Mouse (Mus musculus): ENCODE results near the gene Prkd2. TPM values are rescaled to one million over a fixed set of nuclear protein-coding genes. Genes with fewer than 3 reads are reported as not detected.
A peak's percentile ranks its signal among the peaks of the same experiment; 100 is the strongest.

Gene Prkd2
- total RNA-seq, 2 experiments from 2014 or later = 16.9 to 17.2 TPM

DNA sequence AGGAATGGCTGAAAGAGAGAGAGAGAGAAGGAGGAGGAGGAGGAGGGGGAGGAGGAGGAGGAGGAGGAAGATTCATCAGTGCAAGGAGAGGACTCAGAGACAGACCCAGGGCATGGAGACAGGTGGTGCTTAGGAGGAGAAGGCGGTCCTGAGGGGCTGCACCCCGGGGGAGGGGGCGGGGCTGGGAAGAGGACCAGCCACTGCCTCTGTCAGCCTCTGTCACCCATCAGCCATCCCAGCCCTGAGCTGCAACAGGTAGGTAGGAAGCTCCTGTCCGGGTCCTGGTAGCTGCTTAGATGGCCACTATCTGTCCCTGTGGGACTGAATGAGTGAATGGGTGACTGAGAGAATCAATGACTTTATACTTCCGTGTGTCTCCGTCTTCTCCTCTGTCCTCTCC, 50.9 kb downstream of the Prkd2 start:
- DNase-seq = no peak

GRCm38 (mm10) chr7:16894279-16894678, 51.6 kb downstream of the Prkd2 start:
- DNase-seq = no peak

DNA sequence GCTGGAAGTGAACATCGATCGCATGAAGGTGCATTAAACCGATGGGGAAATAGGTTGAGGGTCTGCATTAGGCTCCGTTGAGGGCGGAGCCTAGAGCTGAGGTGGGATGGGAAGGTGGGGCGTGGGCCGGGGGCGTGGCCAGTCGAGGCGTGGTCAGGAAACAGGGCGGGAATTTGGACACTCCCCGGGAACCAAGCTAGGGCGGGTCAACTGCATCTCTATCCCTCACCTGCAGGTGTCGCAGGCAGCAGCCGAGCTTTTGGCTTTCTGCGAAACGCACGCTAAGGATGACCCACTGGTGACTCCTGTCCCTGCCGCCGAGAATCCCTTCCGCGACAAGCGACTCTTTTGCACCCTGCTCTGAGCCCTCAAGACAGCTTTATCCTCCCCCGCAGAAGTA, 52.3 kb downstream of the Prkd2 start:
- peak; percentile 81 to 85 for DNase-seq

DNA sequence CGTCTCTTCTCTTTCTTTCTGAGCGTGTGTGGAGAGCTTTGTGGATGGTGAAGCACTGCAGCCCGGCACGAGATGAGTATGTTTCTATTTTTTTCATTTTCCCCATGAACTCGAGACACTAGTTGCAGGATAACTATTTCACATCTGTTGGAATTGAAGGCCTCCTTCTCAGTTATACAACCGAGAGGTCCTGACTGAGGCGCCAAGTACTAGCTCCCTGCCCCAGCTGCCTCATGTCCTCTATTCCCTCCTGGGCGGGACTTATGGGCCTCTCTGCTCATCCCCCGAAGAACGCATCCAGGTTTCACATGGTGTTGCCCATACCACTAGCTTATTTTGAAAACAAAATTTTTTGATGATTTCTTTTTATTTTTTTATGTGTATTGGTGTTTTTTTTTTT, 52.8 kb downstream of the Prkd2 start:
- no peak for DNase-seq

GRCm38 (mm10) chr7:16900526-16900925, 57.8 kb downstream of the Prkd2 start:
- no peak for DNase-seq

DNA sequence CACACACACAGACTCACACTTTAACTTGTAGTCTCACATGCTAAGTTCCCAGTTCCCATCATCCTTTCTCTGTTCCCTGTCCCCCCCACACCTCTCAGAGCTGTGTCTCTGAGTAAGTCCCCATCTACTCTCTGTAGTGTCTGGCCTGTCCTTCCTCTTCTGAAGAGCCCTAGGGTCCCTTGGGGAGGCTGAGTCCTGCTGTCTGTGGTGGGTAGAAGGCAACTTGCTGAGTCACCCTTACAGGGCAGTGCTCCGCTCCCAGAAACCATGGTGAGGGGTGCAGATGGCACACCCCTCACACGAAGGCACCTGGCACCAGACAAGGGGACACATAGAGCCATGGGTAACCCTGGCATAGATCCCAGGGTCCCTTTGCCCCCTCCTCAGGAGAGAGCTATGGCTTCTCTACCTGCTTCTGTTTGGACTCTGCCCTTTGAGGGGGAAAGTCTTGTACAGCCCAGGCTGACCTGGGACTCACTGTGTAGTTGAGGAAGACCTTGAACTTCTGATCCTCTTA, 60.8 kb downstream of the Prkd2 start:
- no peak for DNase-seq

DNA sequence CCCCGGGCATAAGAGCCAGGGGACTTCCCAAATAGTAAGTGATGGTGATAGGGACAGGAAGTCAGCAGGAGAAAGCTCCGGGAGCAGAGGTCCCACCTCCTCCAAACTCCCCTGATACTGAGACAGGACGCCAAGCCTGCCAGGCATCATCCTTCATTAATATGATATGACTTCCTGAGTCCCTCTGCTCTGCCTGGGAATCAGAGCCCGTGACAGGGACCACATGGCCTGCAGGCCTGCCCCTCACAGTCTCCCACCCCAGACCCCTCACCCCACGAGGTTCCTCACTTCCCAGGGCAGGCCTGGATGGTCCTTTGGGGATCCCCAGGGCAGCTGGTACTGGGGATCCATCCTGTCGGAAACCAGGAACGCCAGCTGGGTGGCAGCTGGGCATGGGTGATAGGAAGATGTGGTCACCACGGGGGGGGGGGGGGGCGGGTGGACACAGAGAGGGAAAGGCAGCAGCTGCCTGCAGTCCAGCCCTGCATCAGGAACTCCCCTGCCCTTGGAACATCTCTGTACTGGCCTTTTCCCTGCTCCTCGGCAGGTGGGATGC, 61.5 kb downstream of the Prkd2 start:
- no peak for DNase-seq

DNA sequence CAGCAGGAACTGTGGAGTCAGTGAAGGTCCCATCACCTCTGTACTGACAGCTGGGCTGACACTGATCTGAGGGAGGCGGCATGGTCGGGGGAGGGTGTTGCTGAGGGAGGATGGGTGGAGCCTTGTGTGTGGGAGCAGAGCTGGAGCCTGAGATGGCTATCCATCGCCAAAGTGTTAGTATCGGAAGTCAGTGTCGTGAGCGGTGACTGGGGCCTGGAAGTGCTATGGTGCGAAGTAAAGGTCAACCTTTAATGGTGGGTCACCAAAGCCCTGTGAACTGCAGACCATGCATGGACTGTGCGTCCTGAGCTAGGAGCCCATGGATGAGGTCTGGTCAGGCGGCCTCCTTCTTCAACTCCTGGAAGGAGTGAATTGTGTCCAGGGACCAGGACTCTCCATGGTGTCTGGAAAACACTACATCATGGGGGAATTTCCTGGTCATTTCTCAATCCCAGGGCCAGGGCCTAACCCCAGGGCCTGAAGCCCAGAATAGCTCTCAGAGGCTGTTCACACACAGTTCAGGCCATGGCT, 62.9 kb downstream of the Prkd2 start:
- peak; percentile 57 to 71 for DNase-seq

GRCm38 (mm10) chr7:16906281-16906680, 63.6 kb downstream of the Prkd2 start, which contains the start of gene Ptgir:
TSS of gene Ptgir (plus strand) at chr7:16906490.
- DNase-seq = no peak

GRCm38 (mm10) chr7:16906889-16907559, 64.3 kb downstream of the Prkd2 start:
- DNase-seq = no peak

DNA sequence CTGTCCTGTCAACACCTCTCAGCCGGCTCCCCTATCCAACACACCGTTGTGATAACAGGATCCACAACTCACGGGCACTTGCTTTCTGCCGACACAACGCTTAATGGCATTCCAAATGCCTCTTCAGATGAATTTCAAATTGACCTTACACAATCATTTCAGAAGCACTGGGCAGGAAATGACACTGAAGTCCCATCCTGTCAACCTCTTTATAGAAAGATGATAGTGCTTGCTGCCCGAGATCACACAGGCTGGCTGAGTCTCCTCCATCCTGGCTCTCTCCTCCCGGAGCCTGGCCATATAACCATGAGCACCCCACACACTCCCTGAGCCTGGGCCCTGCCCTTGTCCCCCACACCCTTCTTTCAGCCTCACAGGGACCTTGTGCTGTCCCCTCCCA, 65.1 kb downstream of the Prkd2 start:
- DNase-seq = no peak

- no peak for DNase-seq
Measured at GRCm38 (mm10) chr7:16908367-16908766, 65.7 kb downstream of the Prkd2 start.

GRCm38 (mm10) chr7:16908859-16909258, 66.2 kb downstream of the Prkd2 start:
- DNase-seq = no peak

DNA sequence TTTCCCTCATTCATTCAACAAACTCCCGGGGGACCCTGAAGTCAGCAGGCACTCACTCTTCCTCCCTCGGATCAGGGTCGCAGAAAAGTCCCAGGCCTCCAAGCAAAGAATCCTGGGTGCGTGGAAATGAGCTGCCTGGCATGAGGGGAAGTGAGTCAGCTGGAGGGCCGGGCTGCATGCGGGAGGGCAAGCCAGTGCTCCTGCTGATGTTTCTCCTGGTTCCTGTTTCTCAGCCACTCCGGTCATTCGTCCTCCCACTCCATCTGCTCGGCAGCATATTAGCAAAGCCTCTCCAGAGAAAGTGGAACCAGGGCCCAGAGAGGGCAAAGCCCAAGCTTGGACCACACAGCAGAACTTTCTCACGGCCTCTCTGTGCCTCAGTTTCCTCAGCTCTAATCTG, 67.2 kb downstream of the Prkd2 start:
- DNase-seq = no peak

- no peak for DNase-seq
Measured at GRCm38 (mm10) chr7:16911904-16912303, 69.2 kb downstream of the Prkd2 start.

DNA sequence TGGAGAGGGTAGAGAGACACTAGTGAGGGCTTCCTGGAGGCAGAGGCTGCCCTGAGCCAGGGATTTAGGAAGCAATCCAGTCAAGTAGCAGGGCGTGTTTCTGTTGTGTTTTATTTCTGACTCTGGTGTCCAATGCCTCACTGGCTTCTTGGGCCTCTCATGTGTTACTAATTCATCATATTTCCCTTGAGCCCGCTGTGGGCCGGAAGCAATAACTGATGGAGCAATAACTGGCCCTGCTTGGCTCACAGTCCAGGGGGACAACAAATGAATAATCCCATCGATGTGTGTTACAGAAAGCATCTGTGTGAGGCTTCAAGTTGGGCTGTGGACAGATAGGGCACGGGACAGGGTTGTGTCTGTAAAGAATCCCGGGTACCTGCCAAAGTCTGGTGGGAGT, 69.7 kb downstream of the Prkd2 start:
- no peak for DNase-seq

- peak; percentile 71 to 80 for DNase-seq
Measured at GRCm38 (mm10) chr7:16913806-16914452, 71.2 kb downstream of the Prkd2 start.

GRCm38 (mm10) chr7:16914453-16915343, 72.0 kb downstream of the Prkd2 start:
- no peak for DNase-seq

GRCm38 (mm10) chr7:16915461-16916340, 73.0 kb downstream of the Prkd2 start:
- no peak for DNase-seq

DNA sequence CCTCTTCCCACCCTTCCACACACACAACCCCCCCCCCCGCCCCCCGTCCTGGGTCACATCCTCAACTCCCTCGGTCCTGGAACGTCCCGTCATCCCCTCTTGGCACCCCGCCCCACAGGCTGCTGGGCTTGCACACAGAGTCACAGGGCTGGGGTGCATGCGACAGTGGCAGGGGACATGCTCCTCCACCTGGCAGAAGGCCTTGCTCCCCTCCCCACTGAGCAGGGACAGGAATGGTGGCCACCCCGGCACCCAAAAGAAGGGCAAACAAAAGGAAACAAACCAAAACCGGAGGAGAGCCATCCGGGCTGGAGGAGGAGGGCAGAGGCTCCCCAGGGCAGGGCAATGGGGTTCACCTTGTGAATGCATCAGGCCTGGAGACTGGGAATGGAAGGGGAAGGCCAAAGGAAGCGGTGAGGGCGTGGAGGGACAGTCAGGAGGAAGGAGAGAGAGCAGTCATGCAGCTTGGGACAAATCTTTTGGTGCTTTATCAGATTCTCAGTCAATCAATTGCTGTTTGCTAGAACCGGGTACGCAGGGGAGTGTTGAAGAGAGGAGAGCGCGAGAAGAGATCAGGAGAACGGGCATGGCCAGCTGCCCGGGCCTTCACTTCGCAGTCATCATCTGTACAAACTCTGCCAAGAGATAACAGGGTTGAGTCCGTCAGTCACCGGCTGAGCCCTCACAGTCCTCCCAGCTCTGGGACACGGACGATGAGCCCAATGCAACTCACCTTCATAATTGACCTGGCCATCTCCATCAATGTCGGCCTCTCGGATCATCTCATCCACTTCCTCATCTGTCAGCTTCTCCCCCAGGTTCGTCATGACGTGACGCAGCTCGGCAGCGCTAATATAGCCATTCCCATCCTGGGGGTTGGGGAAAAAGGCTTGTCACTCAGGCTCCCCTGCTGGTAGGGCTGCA, 73.9 kb downstream of the Prkd2 start:
- DNase-seq = peak in 1 of 2 experiments; percentile 53
